Mouse (Mus musculus) hindbrain, embryonic 16.5 days (tissue): ENCODE data around the gene Rpl22. TPM values are rescaled to one million over a fixed set of nuclear protein-coding genes. Genes with fewer than 3 reads are reported as not detected.

Source experiments
- ATAC-seq: fragments of 200-750 bp; cut with Nextera tagmentation; 2 replicates; pipeline ENCODE4 v1.8.0; 2017; ENCODE audit warnings: moderate TSS enrichment, moderate library complexity
- H3K27ac ChIP-seq: fragments of 300-500 bp; sonication (generic); 2 replicates; pipeline ENCODE4 v1.5.1; 2014; ENCODE audit warnings: low read depth, mild to moderate bottlenecking, control low read depth, low read length, moderate library complexity
- H3K27me3 ChIP-seq: fragments of 300-500 bp; sonication (generic); replicated peaks from 2 replicates; pipeline ENCODE4 v1.6.1; 2014; ENCODE audit warnings: low read length; ENCODE audit not compliant: control insufficient read depth, insufficient read depth
- H3K36me3 ChIP-seq: fragments of 300-500 bp; sonication (generic); 2 replicates; pipeline ENCODE4 v1.6.1; 2014; ENCODE audit warnings: mild to moderate bottlenecking, low read length, moderate library complexity, mixed read lengths; ENCODE audit not compliant: control insufficient read depth, insufficient read depth
- H3K4me1 ChIP-seq: fragments of 300-500 bp; sonication (generic); 2 replicates; pipeline ENCODE4 v1.6.1; 2014; ENCODE audit warnings: low read depth, low read length; ENCODE audit not compliant: control insufficient read depth, insufficient read depth
- H3K4me2 ChIP-seq: fragments of 300-500 bp; sonication (generic); 2 replicates; pipeline ENCODE4 v1.6.1; 2014; ENCODE audit warnings: mild to moderate bottlenecking, low read length, control low read depth, moderate library complexity
- H3K4me3 ChIP-seq: fragments of 300-500 bp; sonication (generic); 2 replicates; pipeline ENCODE4 v1.5.1; 2014; ENCODE audit warnings: mild to moderate bottlenecking, low read length, control low read depth, moderate library complexity
- H3K9ac ChIP-seq: fragments of 300-500 bp; sonication (generic); 2 replicates; pipeline ENCODE4 v1.6.1; 2014; ENCODE audit warnings: low read depth, mild to moderate bottlenecking, control low read depth, low read length, moderate library complexity
- H3K9me3 ChIP-seq: fragments of 300-500 bp; sonication (generic); 2 replicates; pipeline ENCODE4 v1.6.1; 2014; ENCODE audit warnings: mild to moderate bottlenecking, low read length, moderate library complexity; ENCODE audit not compliant: control insufficient read depth
- WGBS: fragments of 180-500 bp; shearing (Covaris S2); extraction: QIAGEN DNeasy Blood & Tissue Kit; methylation state at CpG from one replicate; pipeline ENCODE4 v1.1.7; 2014; 5-methylcytosine and 5-hydroxymethylcytosine counted together
- polyA plus RNA-seq: library from polyadenylated mRNA; unstranded; fragments of >200 nt; fragmentation: Nextera tagmentation; extraction: Ambion mirVana; gene quantifications from 2 replicates; pipeline ENCODE4 v1.2.1, GENCODE M21; 2015

The Rpl22 gene
- polyA plus RNA-seq, result 125 and 138 TPM in 2 replicates

- Histone ChIP-seq H3K36me3 (peaks cover 10% of the 10 kb centered on the region), H3K4me1 (peaks cover 15% of the 10 kb centered on the region), H3K9me3 (no peaks in the 10 kb centered on the region), H3K27ac (peak within 1 kb of the TSS; percentile 83), H3K9ac (peak within 1 kb of the TSS; percentile 95), H3K4me3 (peak within 1 kb of the TSS; percentile 93), H3K4me2 (peak within 1 kb of the TSS; percentile 86), H3K27me3 (0 out of 2 replicates have a peak, but pooled peaks cover 2% of the 10 kb centered on the region)
- ATAC-seq, result peak; percentile 97
- under 1% methylated on average over 62 of the region's 70 CpGs for WGBS
Measured at GRCm38 (mm10) chr4:152325574-152326411, at the start of gene Rpl22. TSS of gene Rpl22 (plus strand) at chr4:152325742.

DNA sequence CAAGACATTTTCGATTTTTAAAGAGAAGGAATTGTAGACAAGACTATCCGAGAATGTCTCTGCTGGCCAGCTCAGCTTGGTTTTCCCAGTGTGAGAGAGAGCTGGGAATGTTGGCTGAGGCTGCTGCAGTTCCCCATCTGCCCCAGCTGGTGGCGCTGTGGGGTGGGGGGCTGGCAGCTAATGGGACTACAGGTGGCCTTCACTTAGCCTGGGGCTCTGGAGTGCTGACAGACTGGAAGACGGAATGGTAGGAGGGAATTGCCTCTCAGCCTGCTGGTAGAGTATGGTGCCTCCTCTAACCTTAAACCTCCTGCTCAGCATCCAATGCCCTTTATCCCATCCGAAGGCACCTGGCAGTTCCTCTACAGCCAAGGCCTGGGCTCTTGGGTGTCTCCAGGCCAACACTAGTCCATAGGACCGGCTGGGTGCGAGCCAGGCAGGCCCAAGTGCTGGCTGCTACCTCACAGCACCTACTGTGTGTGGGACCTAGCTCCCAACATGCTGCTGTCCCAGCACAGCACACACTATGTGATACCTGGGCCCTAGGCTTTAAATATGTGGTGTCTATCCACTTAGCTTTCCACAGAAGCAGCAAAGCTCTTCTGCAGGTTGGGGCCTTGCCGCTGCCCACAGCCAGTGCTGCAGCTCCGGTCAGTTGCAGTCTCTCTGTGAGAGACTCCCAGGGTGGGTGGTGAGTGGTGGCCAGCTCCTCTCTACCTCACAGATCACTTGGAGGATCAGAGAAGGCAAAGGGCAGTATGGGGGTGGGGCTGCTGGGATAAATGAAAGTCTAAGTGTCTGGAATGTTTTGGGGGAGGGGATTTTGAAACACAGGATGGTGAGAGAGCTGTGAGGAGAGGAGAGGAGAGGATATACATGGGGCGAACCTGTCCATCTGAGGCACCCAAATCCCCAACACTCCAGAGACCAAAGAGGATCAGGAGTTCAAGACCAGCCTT is 48.9 kb upstream of the Rpl22 start:
- Histone ChIP-seq H3K4me2 (no peak overlapping the region), H3K4me1 (peaks cover 27% of the 10 kb centered on the region), H3K27me3 (peaks cover 28% of the 10 kb centered on the region), H3K4me3 (no peak overlapping the region), H3K9ac (no peak overlapping the region), H3K36me3 (peaks cover 7% of the 10 kb centered on the region), H3K9me3 (no peaks in the 10 kb centered on the region), H3K27ac (no peak overlapping the region)
- ATAC-seq, result no peak
- WGBS, result 48% methylated on average over 10 of the region's 10 CpGs

DNA sequence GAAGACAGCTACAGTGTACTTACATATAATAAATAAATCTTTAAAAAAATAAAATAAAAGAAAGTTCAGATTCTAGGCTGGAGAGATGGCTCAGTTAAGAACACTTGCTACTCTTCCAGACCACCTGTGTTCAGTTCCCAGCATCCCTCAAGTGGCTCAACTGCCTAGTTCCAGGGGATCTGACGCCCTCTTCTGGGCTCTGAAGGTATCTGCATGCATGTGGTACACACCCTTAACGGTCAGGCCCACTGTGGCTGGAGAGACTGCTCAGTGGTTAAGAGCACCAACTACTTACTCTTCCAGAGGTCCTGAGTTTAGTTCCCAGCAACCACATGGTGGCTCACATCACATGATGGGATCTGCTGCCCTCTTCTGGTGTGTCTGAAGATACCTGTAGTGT is 47.6 kb upstream of the Rpl22 start:
- no peak for ATAC-seq
- peaks cover 4% of the 10 kb centered on the region; the same call in 1 of the 2 replicates for H3K36me3 ChIP-seq
- H3K4me1 ChIP-seq, result peaks cover 26% of the 10 kb centered on the region
- no peaks in the 10 kb centered on the region for H3K9me3 ChIP-seq
- H3K27ac ChIP-seq, result no peak overlapping the region
- no peak overlapping the region for H3K4me3 ChIP-seq
- no peak overlapping the region for H3K9ac ChIP-seq
- H3K4me2 ChIP-seq, result no peak overlapping the region
- 74% methylated on average over 2 of the region's 2 CpGs for WGBS
- peaks cover 34% of the 10 kb centered on the region for H3K27me3 ChIP-seq

- H3K36me3 ChIP-seq, result peaks cover 4% of the 10 kb centered on the region; the same call in 1 of the 2 replicates
- H3K4me3 ChIP-seq, result no peak overlapping the region
- no peak overlapping the region for H3K9ac ChIP-seq
- peak; percentile 48 for ATAC-seq
- H3K9me3 ChIP-seq, result no peaks in the 10 kb centered on the region
- peaks cover 42% of the 10 kb centered on the region for H3K27me3 ChIP-seq
- H3K4me2 ChIP-seq, result no peak overlapping the region
- peaks cover 23% of the 10 kb centered on the region for H3K4me1 ChIP-seq
- no peak overlapping the region for H3K27ac ChIP-seq
- 65% methylated on average over 22 of the region's 23 CpGs for WGBS
Measured at GRCm38 (mm10) chr4:152278986-152279385, 46.6 kb upstream of the Rpl22 start.

- Histone ChIP-seq H3K4me3 (no peak overlapping the region), H3K27ac (no peak overlapping the region), H3K36me3 (peaks cover 4% of the 10 kb centered on the region; the same call in 1 of the 2 replicates), H3K4me2 (no peak overlapping the region), H3K9me3 (no peaks in the 10 kb centered on the region), H3K9ac (no peak overlapping the region), H3K27me3 (peaks cover 54% of the 10 kb centered on the region), H3K4me1 (peaks cover 17% of the 10 kb centered on the region)
- WGBS, result 63% methylated on average over 15 of the region's 15 CpGs
- no peak for ATAC-seq
Measured at GRCm38 (mm10) chr4:152281601-152282000, 43.9 kb upstream of the Rpl22 start.

DNA sequence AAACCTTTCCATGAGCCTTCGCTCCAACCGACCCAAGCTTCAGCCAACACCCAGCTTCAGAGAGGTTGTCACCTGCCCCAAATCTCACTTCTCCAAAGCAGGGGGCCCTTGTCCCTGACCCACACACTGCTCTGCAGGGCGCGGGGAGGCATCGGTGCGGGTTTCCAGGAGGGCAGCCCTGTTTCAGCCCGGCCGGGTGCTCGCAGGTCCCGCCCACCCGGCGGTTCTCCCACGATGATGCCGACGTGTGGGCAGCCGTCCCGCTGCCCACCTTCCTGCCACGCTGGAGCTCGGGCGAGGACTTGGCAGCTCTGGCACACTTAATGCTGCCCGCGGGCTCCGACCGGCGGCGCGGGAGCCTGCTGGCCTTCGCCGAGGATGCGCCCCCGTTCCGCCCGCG is 42.8 kb upstream of the Rpl22 start:
- peak overlapping the region; percentile 66 for H3K4me2 ChIP-seq
- peaks cover 25% of the 10 kb centered on the region for H3K4me1 ChIP-seq
- H3K27me3 ChIP-seq, result peaks cover 61% of the 10 kb centered on the region
- peak overlapping the region; percentile 56 for H3K9ac ChIP-seq
- peak overlapping the region; percentile 42 for H3K4me3 ChIP-seq
- H3K27ac ChIP-seq, result no peak overlapping the region
- WGBS, result 17% methylated on average over 34 of the region's 34 CpGs
- no peaks in the 10 kb centered on the region for H3K9me3 ChIP-seq
- no peak for ATAC-seq
- H3K36me3 ChIP-seq, result peaks cover 4% of the 10 kb centered on the region; the same call in 1 of the 2 replicates

- Histone ChIP-seq H3K36me3 (peaks cover 4% of the 10 kb centered on the region; the same call in 1 of the 2 replicates), H3K27ac (no peak overlapping the region), H3K27me3 (peaks cover 63% of the 10 kb centered on the region), H3K9me3 (no peaks in the 10 kb centered on the region), H3K4me1 (peaks cover 25% of the 10 kb centered on the region), H3K4me2 (peak overlapping the region; percentile 66), H3K4me3 (peak overlapping the region; percentile 42), H3K9ac (peak overlapping the region; percentile 56)
- peak; percentile 69 for ATAC-seq
- WGBS, result 6% methylated on average over 69 of the region's 70 CpGs
Measured at GRCm38 (mm10) chr4:152283186-152283950, 42.2 kb upstream of the Rpl22 start.

DNA sequence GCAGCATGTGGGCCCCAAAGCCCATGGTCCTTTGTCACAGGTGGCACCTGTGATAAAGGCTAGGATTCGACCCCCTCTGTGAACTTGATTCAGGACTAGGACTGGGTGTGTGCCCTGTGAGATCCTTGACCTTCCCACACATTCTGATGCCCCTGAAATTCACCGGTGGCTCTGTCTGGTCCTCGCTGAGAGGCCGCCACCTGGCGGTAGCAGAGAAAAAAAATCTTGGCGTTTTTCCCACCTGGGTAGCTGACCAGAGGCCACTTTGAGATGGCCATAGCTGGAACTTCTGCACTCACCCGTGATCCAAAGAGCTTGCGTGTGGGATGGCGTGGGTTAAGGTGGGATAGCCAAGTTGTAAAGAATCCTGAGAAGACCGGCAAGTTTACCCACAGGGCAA is 40.0 kb upstream of the Rpl22 start:
- no peak overlapping the region for H3K4me3 ChIP-seq
- H3K4me2 ChIP-seq, result no peak overlapping the region; the same call in 1 of the 2 replicates
- no peaks in the 10 kb centered on the region; the same call in 1 of the 2 replicates for H3K36me3 ChIP-seq
- WGBS, result 3% methylated on average over 10 of the region's 10 CpGs
- peaks cover 64% of the 10 kb centered on the region for H3K27me3 ChIP-seq
- no peaks in the 10 kb centered on the region for H3K9me3 ChIP-seq
- H3K27ac ChIP-seq, result no peak overlapping the region
- no peak for ATAC-seq
- peaks cover 32% of the 10 kb centered on the region for H3K4me1 ChIP-seq
- no peak overlapping the region for H3K9ac ChIP-seq
